Mouse (Mus musculus): ENCODE measurements around the gene Fndc3b.
"Not testable (repeated sequence)": the region's sequence is repeated elsewhere in the genome, so short reads cannot be mapped to it uniquely, and the experiment has no call there.

The Fndc3b gene

DNA sequence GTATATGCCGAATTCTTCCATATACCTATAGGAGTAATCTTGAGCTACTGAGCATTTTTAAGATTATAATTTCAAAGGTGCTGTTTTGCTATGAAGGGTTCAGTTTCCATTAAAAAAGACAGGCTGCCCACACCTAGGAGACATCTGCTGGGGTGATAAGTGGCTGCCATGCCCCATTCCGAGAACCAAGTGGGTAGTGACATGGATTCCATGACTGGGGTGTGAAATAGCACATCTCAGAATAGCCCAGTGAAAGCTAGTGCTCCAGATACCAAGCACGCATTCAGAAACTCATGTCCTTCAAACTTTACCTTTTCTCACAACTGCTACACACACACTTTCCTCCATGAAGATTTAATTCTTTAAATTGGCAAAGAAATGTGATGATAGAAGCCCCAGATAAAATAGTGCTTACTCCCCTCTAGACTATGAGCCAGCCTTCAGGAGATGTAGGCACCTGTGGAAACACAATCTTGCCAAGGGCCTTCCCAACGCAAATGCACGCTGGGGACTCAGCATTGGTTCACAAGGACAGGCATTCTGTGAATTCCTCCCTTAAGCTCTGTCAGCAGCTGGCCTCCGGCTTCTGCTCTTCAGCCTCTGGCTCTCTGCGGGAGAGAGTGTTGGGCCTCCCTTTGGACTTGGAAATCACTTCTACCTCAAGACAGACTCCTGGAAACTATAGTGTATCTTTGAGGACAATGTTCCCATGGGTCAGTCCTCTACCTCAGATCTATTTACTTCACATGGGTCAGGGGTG, 207.6 kb downstream of the Fndc3b start:
- no peak for DNase-seq (ENCODE audit: low spot score in 2 of 2)

- no peak for DNase-seq (ENCODE audit: low spot score in 2 of 2)
These were observed 215.6 kb downstream of the Fndc3b start for GRCm38 (mm10) chr3:27495296-27496073.

- DNase-seq (ENCODE audit: low spot score in 2 of 2) = no peak
These were observed 216.4 kb downstream of the Fndc3b start for GRCm38 (mm10) chr3:27494698-27495097.

GRCm38 (mm10) chr3:27494066-27494465, 217.0 kb downstream of the Fndc3b start:
- peak in 1 of 2 experiments; percentile 27 for DNase-seq (ENCODE audit: low spot score in 2 of 2)

GRCm38 (mm10) chr3:27491821-27492220, 219.3 kb downstream of the Fndc3b start:
- no peak for DNase-seq (ENCODE audit: low spot score in 2 of 2)

DNA sequence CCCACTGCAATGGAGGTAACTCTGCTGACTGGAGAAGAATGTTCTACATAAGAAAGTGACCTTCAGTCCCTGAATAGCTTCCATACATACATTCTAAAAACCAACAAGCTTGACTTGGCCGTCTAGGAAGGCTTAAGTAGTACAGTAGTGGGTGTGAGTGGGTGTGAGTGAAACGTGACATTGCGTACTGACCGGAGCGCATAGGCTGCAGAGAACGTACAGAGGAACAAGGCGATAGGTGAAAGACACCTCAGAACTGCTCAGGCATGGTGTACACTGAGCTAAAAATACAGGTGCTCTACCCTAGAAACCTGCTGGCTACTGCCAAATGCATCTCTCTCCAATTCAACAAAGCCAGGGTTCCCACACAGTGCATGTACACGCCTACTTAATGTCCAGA, 219.7 kb downstream of the Fndc3b start:
- no peak for DNase-seq (ENCODE audit: low spot score in 2 of 2)

- DNase-seq (ENCODE audit: low spot score in 2 of 2) = no peak
These were observed 220.2 kb downstream of the Fndc3b start for GRCm38 (mm10) chr3:27490891-27491290.

- DNase-seq (ENCODE audit: low spot score in 2 of 2) = no peak
These were observed 221.6 kb downstream of the Fndc3b start for GRCm38 (mm10) chr3:27489550-27489949.

DNA sequence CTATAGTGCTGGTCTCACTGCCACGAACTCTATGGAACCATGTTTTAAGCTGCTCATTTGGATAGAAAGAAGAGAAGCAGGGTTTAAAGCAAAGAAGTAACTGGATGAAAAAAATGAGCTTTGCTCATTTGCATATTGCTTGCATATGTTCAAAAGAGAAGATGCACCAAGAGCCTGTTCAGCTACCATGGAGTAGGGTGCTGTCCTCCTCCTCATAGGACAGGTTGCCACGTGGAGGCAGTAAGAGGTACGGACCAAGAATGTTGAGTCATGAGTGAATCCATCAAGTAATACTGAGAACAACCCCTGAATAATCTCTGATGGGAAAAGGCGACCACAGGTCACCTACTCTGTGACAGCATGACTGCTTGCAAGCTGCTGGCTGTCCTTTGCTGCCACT, 226.0 kb downstream of the Fndc3b start:
- DNase-seq (ENCODE audit: low spot score in 2 of 2) = no peak

GRCm38 (mm10) chr3:27484698-27485097, 226.4 kb downstream of the Fndc3b start:
- no peak for DNase-seq (ENCODE audit: low spot score in 2 of 2)

DNA sequence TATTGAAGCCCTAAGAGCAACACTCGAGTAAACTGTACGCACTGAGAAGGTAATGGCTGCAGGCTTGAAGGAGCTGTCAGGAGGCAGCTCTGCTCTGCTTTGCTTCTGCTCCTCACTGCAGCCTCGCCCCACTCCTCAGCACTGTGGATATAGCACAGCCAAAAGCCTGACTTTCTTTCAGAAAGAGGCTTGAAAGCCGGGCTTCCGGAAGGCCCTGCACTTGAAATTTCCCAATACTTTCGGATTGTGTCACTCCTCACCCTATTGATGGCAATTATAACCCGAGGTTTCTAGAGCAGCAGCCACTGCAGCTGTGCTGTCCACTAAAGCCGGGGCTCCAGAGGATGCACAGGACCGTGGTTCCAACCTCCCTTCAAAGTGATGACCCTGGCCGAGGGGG, 227.3 kb downstream of the Fndc3b start:
- no peak for DNase-seq (ENCODE audit: low spot score in 2 of 2)

DNA sequence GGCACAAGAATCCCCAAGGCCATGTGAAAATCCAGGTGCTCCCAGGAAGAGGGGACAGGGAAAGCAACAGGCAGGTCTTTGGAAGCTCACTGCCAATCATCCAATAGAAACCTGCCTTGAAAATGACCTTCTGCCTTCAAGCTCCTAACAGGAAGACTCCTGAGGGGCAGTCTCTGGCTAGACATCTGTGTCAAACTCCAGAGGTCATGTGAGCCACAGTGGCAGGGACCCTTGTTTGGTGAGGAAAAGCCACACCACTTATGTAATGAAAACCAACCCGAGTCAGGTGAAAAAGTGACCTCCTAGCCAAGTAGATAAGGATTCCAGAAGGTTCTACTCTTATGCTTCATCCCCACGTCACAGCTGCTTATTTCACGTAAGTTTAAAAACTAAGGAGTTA, 227.8 kb downstream of the Fndc3b start:
- no peak for DNase-seq (ENCODE audit: low spot score in 2 of 2)

GRCm38 (mm10) chr3:27481738-27482137, 229.4 kb downstream of the Fndc3b start:
- no peak for DNase-seq (ENCODE audit: low spot score in 2 of 2)

- no peak for DNase-seq (ENCODE audit: low spot score in 2 of 2)
These were observed 231.7 kb downstream of the Fndc3b start for GRCm38 (mm10) chr3:27479378-27479777.

- DNase-seq (ENCODE audit: low spot score in 2 of 2) = no peak
These were observed 232.4 kb downstream of the Fndc3b start for GRCm38 (mm10) chr3:27478563-27479156.

- DNase-seq (ENCODE audit: low spot score in 2 of 2) = not testable (repeated sequence)
These were observed 233.4 kb downstream of the Fndc3b start for GRCm38 (mm10) chr3:27477749-27478148.

DNA sequence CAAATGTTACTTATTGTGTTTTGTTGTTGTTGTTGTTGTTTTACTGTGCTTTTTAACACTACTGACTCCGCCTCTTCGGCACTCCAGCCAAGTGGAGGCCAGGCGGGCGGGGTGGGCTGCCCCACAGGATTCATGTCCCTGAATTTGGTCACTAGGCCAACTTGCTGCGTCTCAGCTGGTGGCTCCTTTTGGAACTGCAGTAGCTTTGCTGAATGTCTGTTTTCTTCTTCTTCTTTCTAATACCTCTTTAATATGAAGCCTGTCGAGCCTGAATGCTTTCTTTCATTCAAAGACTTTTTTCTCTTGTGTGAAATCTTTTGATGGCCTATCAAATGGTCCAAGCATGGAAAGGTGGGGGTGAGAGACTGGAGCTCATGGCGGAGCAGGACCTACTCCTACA, 235.2 kb downstream of the Fndc3b start:
- DNase-seq (ENCODE audit: low spot score in 2 of 2) = no peak

GRCm38 (mm10) chr3:27473801-27474599, 237.1 kb downstream of the Fndc3b start:
- peak; percentile 68 to 69 for DNase-seq (ENCODE audit: low spot score in 2 of 2)

DNA sequence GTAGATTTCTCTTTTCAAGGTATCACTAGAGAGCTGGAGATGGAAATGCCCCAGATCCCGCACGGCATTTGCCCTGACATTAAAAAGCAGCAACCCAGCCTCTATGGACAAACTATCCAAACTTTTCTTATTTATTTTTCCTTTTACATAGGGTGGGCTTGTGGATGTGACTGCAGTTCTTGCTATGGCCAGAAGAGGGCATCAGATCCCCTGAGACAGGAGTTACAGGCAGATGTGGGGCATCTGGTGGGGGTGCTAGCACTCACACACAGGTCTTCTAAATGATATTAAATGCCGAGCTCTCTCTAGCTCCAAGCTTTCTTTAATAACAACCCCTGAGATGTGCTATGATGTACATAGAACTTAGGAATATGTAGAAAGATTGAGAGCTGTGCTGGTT, 238.3 kb downstream of the Fndc3b start:
- DNase-seq (ENCODE audit: low spot score in 2 of 2) = no peak

- DNase-seq (ENCODE audit: low spot score in 2 of 2) = no peak
These were observed 240.3 kb downstream of the Fndc3b start for GRCm38 (mm10) chr3:27470781-27471180.

DNA sequence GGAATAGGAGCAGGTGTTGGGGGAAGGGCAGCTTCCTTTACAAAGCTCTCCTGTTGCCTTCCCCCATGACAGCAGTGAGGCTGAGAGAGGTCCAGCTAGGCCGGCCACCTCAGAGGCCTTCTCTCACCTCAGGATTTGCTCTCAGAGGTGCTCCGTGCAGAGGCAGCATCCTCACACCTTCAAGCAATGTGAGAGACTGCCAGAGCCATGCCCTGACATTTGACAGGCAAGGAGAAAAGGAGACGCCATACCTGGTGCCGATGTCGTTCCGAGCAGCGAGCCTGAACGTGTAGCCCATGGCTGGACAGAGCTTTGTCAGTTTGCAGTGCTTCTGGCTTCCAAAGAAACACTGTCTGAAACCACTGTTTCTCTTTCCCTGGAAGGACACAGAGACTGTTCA, 241.1 kb downstream of the Fndc3b start:
- no peak for DNase-seq (ENCODE audit: low spot score in 2 of 2)

DNA sequence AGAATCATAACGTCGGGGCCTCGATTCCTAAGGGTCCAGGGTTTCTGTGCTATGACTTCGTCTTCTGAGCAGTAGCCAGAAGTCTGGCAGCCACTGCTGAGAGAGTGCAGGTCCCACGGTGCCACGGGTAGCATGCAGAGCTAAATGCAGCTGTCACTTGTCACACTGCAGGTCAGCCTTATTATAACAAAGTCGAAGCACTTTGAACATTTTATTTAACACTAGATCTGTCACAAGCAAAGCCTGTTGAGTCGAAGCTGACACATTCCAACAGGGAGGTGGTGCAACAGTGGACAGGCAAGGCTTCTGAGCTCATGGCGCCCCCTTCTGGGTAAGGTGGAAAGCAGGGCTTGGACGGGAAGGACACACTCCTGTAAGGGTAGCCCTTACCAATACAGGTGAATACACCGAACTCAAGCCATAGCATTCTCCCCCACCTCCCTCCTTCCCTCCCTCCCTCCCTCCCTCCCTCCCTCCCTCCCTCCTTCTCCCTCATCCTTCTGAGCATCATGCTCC, 243.5 kb downstream of the Fndc3b start:
- no peak for DNase-seq (ENCODE audit: low spot score in 2 of 2)
